Mouse (Mus musculus): ENCODE measurements around the gene Apom. TPM values are rescaled to one million over a fixed set of nuclear protein-coding genes. Genes with fewer than 3 reads are reported as not detected.

The Apom gene
- polyA plus RNA-seq, 1 experiment from 2014 or later = 508 TPM

GRCm38 (mm10) chr17:35088151-35088550, 43.7 kb downstream of the Apom start:
- 45% methylated on average over 2 of the region's 2 CpGs for WGBS (ENCODE audit: insufficient replicate concordance)
- peaks cover 48% of the 10 kb centered on the region for H3K4me1 ChIP-seq
- no peak for ATAC-seq

GRCm38 (mm10) chr17:35085208-35085865, 46.5 kb downstream of the Apom start, which contains the start of gene Ly6g6f:
Gene Ly6g6f (minus strand): TSS chr17:35085610.
- ATAC-seq = no peak
- H3K27me3 ChIP-seq (replicated peaks) = 0 out of 2 replicates have a peak, but pooled peaks cover 4% of the 10 kb centered on the region
- no peak within 1 kb of the TSS for H3K4me3 ChIP-seq
- H3K4me2 ChIP-seq = no peak within 1 kb of the TSS
- H3K9me3 ChIP-seq (replicated peaks) = no peaks in the 10 kb centered on the region
- WGBS (ENCODE audit: insufficient replicate concordance) = 38% methylated on average over 7 of the region's 7 CpGs
- 0 out of 2 replicates have a peak within 1 kb of the TSS, but pooled peaks have one; percentile 13 for H3K9ac ChIP-seq
- H3K4me1 ChIP-seq = peaks cover 34% of the 10 kb centered on the region
- peak within 1 kb of the TSS; percentile 33; the same call in 1 of the 2 replicates for H3K27ac ChIP-seq
- H3K36me3 ChIP-seq = no peaks in the 10 kb centered on the region

More at GRCm38 (mm10) chr17:35088151-35088550, 43.7 kb downstream of the Apom start:
- no peaks in the 10 kb centered on the region for H3K27me3 ChIP-seq (replicated peaks)
- H3K9me3 ChIP-seq (replicated peaks) = no peaks in the 10 kb centered on the region
- H3K27ac ChIP-seq = no peak overlapping the region
- H3K9ac ChIP-seq = no peak overlapping the region
- no peak overlapping the region for H3K4me3 ChIP-seq
- H3K36me3 ChIP-seq = peaks cover 27% of the 10 kb centered on the region
- no peak overlapping the region; the same call in 1 of the 2 replicates for H3K4me2 ChIP-seq

- Histone ChIP-seq H3K9ac (no peak overlapping the region), H3K4me1 (peaks cover 40% of the 10 kb centered on the region), H3K27ac (no peak overlapping the region), H3K4me3 (no peak overlapping the region), H3K9me3 (replicated peaks) (no peaks in the 10 kb centered on the region), H3K27me3 (replicated peaks) (0 out of 2 replicates have a peak, but pooled peaks cover 4% of the 10 kb centered on the region), H3K4me2 (no peak overlapping the region), H3K36me3 (no peaks in the 10 kb centered on the region)
- WGBS (ENCODE audit: insufficient replicate concordance) = 39% methylated on average over 3 of the region's 3 CpGs
- ATAC-seq = no peak
Observed at GRCm38 (mm10) chr17:35083929-35084497, 47.8 kb downstream of the Apom start.

- no peak overlapping the region for H3K4me3 ChIP-seq
- WGBS (ENCODE audit: insufficient replicate concordance) = 78% methylated on average over 16 of the region's 16 CpGs
- no peaks in the 10 kb centered on the region for H3K9me3 ChIP-seq (replicated peaks)
- H3K27ac ChIP-seq = peak overlapping the region; percentile 12; the same call in 1 of the 2 replicates
- H3K4me1 ChIP-seq = peaks cover 46% of the 10 kb centered on the region
- no peak overlapping the region for H3K9ac ChIP-seq
- H3K4me2 ChIP-seq = no peak overlapping the region
- ATAC-seq = no peak
- peaks cover 9% of the 10 kb centered on the region for H3K27me3 ChIP-seq (replicated peaks)
- no peaks in the 10 kb centered on the region for H3K36me3 ChIP-seq
Observed at GRCm38 (mm10) chr17:35082841-35083576, 48.8 kb downstream of the Apom start.

GRCm38 (mm10) chr17:35080710-35081109, 51.1 kb downstream of the Apom start:
- no peak for ATAC-seq
- Histone ChIP-seq H3K9ac (peak overlapping the region; percentile 62), H3K4me2 (peak overlapping the region; percentile 70), H3K36me3 (no peaks in the 10 kb centered on the region), H3K4me3 (no peak overlapping the region), H3K27ac (peak overlapping the region; percentile 83), H3K27me3 (replicated peaks) (peaks cover 27% of the 10 kb centered on the region), H3K9me3 (replicated peaks) (no peaks in the 10 kb centered on the region), H3K4me1 (peaks cover 66% of the 10 kb centered on the region)
- WGBS (ENCODE audit: insufficient replicate concordance) = 87% methylated on average over 4 of the region's 4 CpGs

- Histone ChIP-seq H3K4me3 (peak overlapping the region; percentile 29), H3K4me1 (peaks cover 62% of the 10 kb centered on the region), H3K27me3 (replicated peaks) (peaks cover 27% of the 10 kb centered on the region), H3K9me3 (replicated peaks) (no peaks in the 10 kb centered on the region), H3K9ac (peak overlapping the region; percentile 62), H3K36me3 (no peaks in the 10 kb centered on the region), H3K4me2 (peak overlapping the region; percentile 70), H3K27ac (peak overlapping the region; percentile 83)
- WGBS (ENCODE audit: insufficient replicate concordance) = 20% methylated on average over 6 of the region's 6 CpGs
- ATAC-seq = peak; percentile 50
Observed at GRCm38 (mm10) chr17:35080248-35080647, 51.6 kb downstream of the Apom start.

- Histone ChIP-seq H3K4me2 (peak overlapping the region; percentile 70), H3K9ac (peak overlapping the region; percentile 62), H3K27ac (peak overlapping the region; percentile 83), H3K4me1 (peaks cover 57% of the 10 kb centered on the region), H3K9me3 (replicated peaks) (no peaks in the 10 kb centered on the region), H3K27me3 (replicated peaks) (peaks cover 31% of the 10 kb centered on the region), H3K36me3 (no peaks in the 10 kb centered on the region), H3K4me3 (peak overlapping the region; percentile 29)
- 6% methylated on average over 9 of the region's 9 CpGs for WGBS (ENCODE audit: insufficient replicate concordance)
- peak; percentile 97 for ATAC-seq
Observed at GRCm38 (mm10) chr17:35079778-35080177, 52.1 kb downstream of the Apom start.

Other genes starting within 250 kb of the Apom start
- gene C2, start 233.8 kb downstream of the Apom start, polyA plus RNA-seq (2016; fragmentation: Nextera tagmentation; extraction: Ambion mirVana) = 7.9 and 8.2 TPM in 2 replicates
- gene Ehmt2, start 233.6 kb downstream of the Apom start, polyA plus RNA-seq (2016; fragmentation: Nextera tagmentation; extraction: Ambion mirVana) = 27.1 and 32.8 TPM in 2 replicates
- gene Slc44a4, start 217.6 kb downstream of the Apom start, polyA plus RNA-seq (2016; fragmentation: Nextera tagmentation; extraction: Ambion mirVana) = 0.75 and 0.79 TPM in 2 replicates
- 16.9 and 17.3 TPM in 2 replicates for gene Neu1, start 200.8 kb downstream of the Apom start, polyA plus RNA-seq (2016; fragmentation: Nextera tagmentation; extraction: Ambion mirVana)
- 0.11 and 0.21 TPM in 2 replicates for gene Hspa1b, start 172.8 kb downstream of the Apom start, polyA plus RNA-seq (2016; fragmentation: Nextera tagmentation; extraction: Ambion mirVana)
- gene Gm20481, start 162.1 kb downstream of the Apom start, polyA plus RNA-seq (2016; fragmentation: Nextera tagmentation; extraction: Ambion mirVana) = 0.73 TPM in 1 of 2 replicates, not detected in the other
- gene Hspa1a, start 159.9 kb downstream of the Apom start, polyA plus RNA-seq (2016; fragmentation: Nextera tagmentation; extraction: Ambion mirVana) = 2.8 and 5.0 TPM in 2 replicates
- gene Hspa1l, start 159.3 kb downstream of the Apom start, polyA plus RNA-seq (2016; fragmentation: Nextera tagmentation; extraction: Ambion mirVana) = 0.38 and 0.49 TPM in 2 replicates
- 202 and 215 TPM in 2 replicates for gene Lsm2, start 150.2 kb downstream of the Apom start, polyA plus RNA-seq (2016; fragmentation: Nextera tagmentation; extraction: Ambion mirVana)
- gene Vars, start 131.1 kb downstream of the Apom start, polyA plus RNA-seq (2016; fragmentation: Nextera tagmentation; extraction: Ambion mirVana) = 208 and 211 TPM in 2 replicates
- 0.10 and 0.15 TPM in 2 replicates for gene Vwa7, start 115.5 kb downstream of the Apom start, polyA plus RNA-seq (2016; fragmentation: Nextera tagmentation; extraction: Ambion mirVana)
- 2.8 and 3.4 TPM in 2 replicates for gene Sapcd1, start 104.0 kb downstream of the Apom start, polyA plus RNA-seq (2016; fragmentation: Nextera tagmentation; extraction: Ambion mirVana)
- gene Msh5, start 85.3 kb downstream of the Apom start, polyA plus RNA-seq (2016; fragmentation: Nextera tagmentation; extraction: Ambion mirVana) = 4.0 and 4.8 TPM in 2 replicates
- 160 and 162 TPM in 2 replicates for gene Clic1, start 82.1 kb downstream of the Apom start, polyA plus RNA-seq (2016; fragmentation: Nextera tagmentation; extraction: Ambion mirVana)
- gene Ddah2, start 73.0 kb downstream of the Apom start, polyA plus RNA-seq (2016; fragmentation: Nextera tagmentation; extraction: Ambion mirVana) = 49.0 and 49.1 TPM in 2 replicates
- gene Ly6g6c, start 66.7 kb downstream of the Apom start, polyA plus RNA-seq (2016; fragmentation: Nextera tagmentation; extraction: Ambion mirVana) = 0.41 and 0.44 TPM in 2 replicates
- gene Mpig6b, start 65.9 kb downstream of the Apom start, polyA plus RNA-seq (2016; fragmentation: Nextera tagmentation; extraction: Ambion mirVana) = 7.3 and 8.7 TPM in 2 replicates
- gene Ly6g6e, start 55.1 kb downstream of the Apom start, polyA plus RNA-seq (2016; fragmentation: Nextera tagmentation; extraction: Ambion mirVana) = 0.23 TPM in 1 of 2 replicates, not detected in the other
- 0.36 and 0.53 TPM in 2 replicates for gene Ly6g6d, start 54.0 kb downstream of the Apom start, polyA plus RNA-seq (2016; fragmentation: Nextera tagmentation; extraction: Ambion mirVana)
- 10.2 and 10.5 TPM in 2 replicates for gene Ly6g6f, start 46.4 kb downstream of the Apom start, polyA plus RNA-seq (2016; fragmentation: Nextera tagmentation; extraction: Ambion mirVana)
- gene Abhd16a, start 42.8 kb downstream of the Apom start, polyA plus RNA-seq (2016; fragmentation: Nextera tagmentation; extraction: Ambion mirVana) = 60.2 and 61.1 TPM in 2 replicates
- not detected in 2 replicates for gene Ly6g5c, start 23.8 kb downstream of the Apom start, polyA plus RNA-seq (2016; fragmentation: Nextera tagmentation; extraction: Ambion mirVana)
- gene Ly6g5b, start 16.6 kb downstream of the Apom start, polyA plus RNA-seq (2016; fragmentation: Nextera tagmentation; extraction: Ambion mirVana) = 0.55 and 0.81 TPM in 2 replicates
- gene Gpank1, start 10.6 kb downstream of the Apom start, polyA plus RNA-seq (2016; fragmentation: Nextera tagmentation; extraction: Ambion mirVana) = 16.5 and 19.6 TPM in 2 replicates
- 187 and 192 TPM in 2 replicates for gene Csnk2b, start 10.0 kb downstream of the Apom start, polyA plus RNA-seq (2016; fragmentation: Nextera tagmentation; extraction: Ambion mirVana)
- 3.7 and 4.3 TPM in 2 replicates for gene D17H6S53E, start 5.7 kb downstream of the Apom start, polyA plus RNA-seq (2016; fragmentation: Nextera tagmentation; extraction: Ambion mirVana)
- gene Bag6, start 3.1 kb upstream of the Apom start, polyA plus RNA-seq (2016; fragmentation: Nextera tagmentation; extraction: Ambion mirVana) = 29.1 and 35.5 TPM in 2 replicates
- gene Prrc2a, start 32.8 kb upstream of the Apom start, polyA plus RNA-seq (2016; fragmentation: Nextera tagmentation; extraction: Ambion mirVana) = 83.0 and 86.8 TPM in 2 replicates
- gene Aif1, start 44.0 kb upstream of the Apom start, polyA plus RNA-seq (2016; fragmentation: Nextera tagmentation; extraction: Ambion mirVana) = 10.5 and 11.6 TPM in 2 replicates
- 20.8 and 23.7 TPM in 2 replicates for gene Lst1, start 56.4 kb upstream of the Apom start, polyA plus RNA-seq (2016; fragmentation: Nextera tagmentation; extraction: Ambion mirVana)
- 1.2 and 1.3 TPM in 2 replicates for gene Ltb, start 62.4 kb upstream of the Apom start, polyA plus RNA-seq (2016; fragmentation: Nextera tagmentation; extraction: Ambion mirVana)
- gene Tnf, start 70.0 kb upstream of the Apom start, polyA plus RNA-seq (2016; fragmentation: Nextera tagmentation; extraction: Ambion mirVana) = 0.33 and 0.36 TPM in 2 replicates
- 0.12 TPM in 1 of 2 replicates, not detected in the other for gene Lta, start 73.3 kb upstream of the Apom start, polyA plus RNA-seq (2016; fragmentation: Nextera tagmentation; extraction: Ambion mirVana)
- 0.42 TPM in 1 of 2 replicates, not detected in the other for gene Gm16181, start 88.8 kb upstream of the Apom start, polyA plus RNA-seq (2016; fragmentation: Nextera tagmentation; extraction: Ambion mirVana)
- 1.3 and 1.8 TPM in 2 replicates for gene Atp6v1g2, start 101.6 kb upstream of the Apom start, polyA plus RNA-seq (2016; fragmentation: Nextera tagmentation; extraction: Ambion mirVana)
- 5.7 and 6.4 TPM in 2 replicates for gene Nfkbil1, start 103.7 kb upstream of the Apom start, polyA plus RNA-seq (2016; fragmentation: Nextera tagmentation; extraction: Ambion mirVana)
- gene Ddx39b, start 109.7 kb upstream of the Apom start, polyA plus RNA-seq (2016; fragmentation: Nextera tagmentation; extraction: Ambion mirVana) = 258 and 267 TPM in 2 replicates
- gene H2-D1, start 130.7 kb upstream of the Apom start, polyA plus RNA-seq (2016; fragmentation: Nextera tagmentation; extraction: Ambion mirVana) = 66.8 and 72.5 TPM in 2 replicates
- 0.93 and 1.0 TPM in 2 replicates for gene H2-Q1, start 188.4 kb upstream of the Apom start, polyA plus RNA-seq (2016; fragmentation: Nextera tagmentation; extraction: Ambion mirVana)
- gene H2-Q2, start 210.2 kb upstream of the Apom start, polyA plus RNA-seq (2016; fragmentation: Nextera tagmentation; extraction: Ambion mirVana) = 0.72 and 0.85 TPM in 2 replicates
- gene H2-Q4, start 247.6 kb upstream of the Apom start, polyA plus RNA-seq (2016; fragmentation: Nextera tagmentation; extraction: Ambion mirVana) = 1.9 and 2.3 TPM in 2 replicates